Mouse (Mus musculus): Measurements from ENCODE around the gene Olfr374. TPM values are rescaled to one million over a fixed set of nuclear protein-coding genes. Genes with fewer than 3 reads are reported as not detected.

Olfr374 gene
- polyA plus RNA-seq, 1 experiment from 2014 or later: not detected

DNA sequence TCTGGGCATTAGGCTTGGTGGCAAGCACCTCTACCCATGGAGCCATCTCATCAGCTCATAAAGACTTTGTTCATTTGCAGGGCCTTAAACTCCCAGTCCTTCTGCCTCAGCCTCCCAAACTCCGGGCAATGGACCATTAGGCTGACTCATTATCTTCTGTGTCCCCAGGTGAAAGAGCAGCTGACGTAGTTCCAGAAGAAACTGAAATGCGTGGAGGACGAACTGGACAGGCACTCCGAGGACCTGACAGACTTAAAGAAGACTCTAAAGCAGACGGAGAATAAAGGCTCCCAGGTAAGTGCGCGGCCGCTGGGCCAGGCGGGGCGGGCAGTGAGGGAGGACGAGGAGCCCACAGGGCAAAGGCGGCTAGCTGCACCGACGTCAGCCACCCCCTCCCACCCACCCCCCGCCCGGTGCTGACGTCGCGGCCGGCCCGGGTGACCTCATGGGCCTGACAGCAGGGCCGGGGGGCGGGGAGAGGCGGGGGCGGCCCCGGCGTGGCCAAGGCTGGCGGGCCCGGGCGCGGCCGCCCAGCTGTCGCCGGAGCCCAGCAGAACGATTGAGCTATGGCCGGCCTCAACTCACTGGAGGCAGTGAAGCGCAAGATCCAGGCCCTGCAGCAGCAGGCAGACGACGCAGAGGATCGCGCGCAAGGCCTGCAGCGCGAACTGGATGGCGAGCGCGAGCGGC lies 28.1 kb downstream of the Olfr374 start, which contains the start of gene Tpm4:
TSS of gene Tpm4 (plus strand) at position 220 of the 690 bp plus-strand sequence.
- Histone ChIP-seq H3K36me3 (ENCODE audit: control insufficient read depth, insufficient read depth) (peaks cover 16% of the 10 kb centered on the region), H3K9me3 (ENCODE audit: control insufficient read depth) (no peaks in the 10 kb centered on the region), H3K4me3 (ENCODE audit: low read depth, low read length) (peak within 1 kb of the TSS; percentile 88), H3K27ac (ENCODE audit: low read depth, low read length) (peak within 1 kb of the TSS; percentile 96), H3K4me1 (replicated peaks; ENCODE audit: control insufficient read depth, insufficient read depth, low read length) (0 out of 2 replicates have a peak, but pooled peaks cover 3% of the 10 kb centered on the region), H3K27me3 (replicated peaks; ENCODE audit: control insufficient read depth, insufficient read depth, low read length) (no peaks in the 10 kb centered on the region), H3K9ac (ENCODE audit: low read depth, low read length) (peak within 1 kb of the TSS; percentile 89), H3K4me2 (replicated peaks; ENCODE audit: low read depth) (peak within 1 kb of the TSS; percentile 95)
- no peak for TF ChIP-seq CTCF (IDR thresholded peaks at IDR 0.05; ENCODE audit: low read depth)
- ATAC-seq: peak; percentile 80
- under 1% methylated on average over 44 of the region's 49 CpGs for WGBS

- peak overlapping the region; percentile 88 for H3K4me3 ChIP-seq (ENCODE audit: low read depth, low read length)
- peaks cover 23% of the 10 kb centered on the region for H3K36me3 ChIP-seq (ENCODE audit: control insufficient read depth, insufficient read depth)
- H3K4me1 ChIP-seq (replicated peaks; ENCODE audit: control insufficient read depth, insufficient read depth, low read length): 0 out of 2 replicates have a peak, but pooled peaks cover 3% of the 10 kb centered on the region
- WGBS: under 1% methylated on average over 60 of the region's 62 CpGs
- H3K27ac ChIP-seq (ENCODE audit: low read depth, low read length): peak overlapping the region; percentile 96
- no peaks in the 10 kb centered on the region for H3K9me3 ChIP-seq (ENCODE audit: control insufficient read depth)
- no peaks in the 10 kb centered on the region for H3K27me3 ChIP-seq (replicated peaks; ENCODE audit: control insufficient read depth, insufficient read depth, low read length)
- ATAC-seq: peak; percentile 29
- H3K4me2 ChIP-seq (replicated peaks; ENCODE audit: low read depth): peak overlapping the region; percentile 95
- H3K9ac ChIP-seq (ENCODE audit: low read depth, low read length): peak overlapping the region; percentile 89
- TF ChIP-seq CTCF (IDR thresholded peaks at IDR 0.05; ENCODE audit: low read depth): peak; percentile 58
Measured at GRCm38 (mm10) chr8:72135446-72136301, 28.8 kb downstream of the Olfr374 start.

- peak overlapping the region; percentile 88 for H3K4me3 ChIP-seq (ENCODE audit: low read depth, low read length)
- 0 out of 2 replicates have a peak, but pooled peaks cover 3% of the 10 kb centered on the region for H3K4me1 ChIP-seq (replicated peaks; ENCODE audit: control insufficient read depth, insufficient read depth, low read length)
- H3K36me3 ChIP-seq (ENCODE audit: control insufficient read depth, insufficient read depth): peaks cover 30% of the 10 kb centered on the region
- ATAC-seq: peak; percentile 46
- under 1% methylated on average over 18 of the region's 18 CpGs for WGBS
- H3K4me2 ChIP-seq (replicated peaks; ENCODE audit: low read depth): peak overlapping the region; percentile 95
- H3K27me3 ChIP-seq (replicated peaks; ENCODE audit: control insufficient read depth, insufficient read depth, low read length): no peaks in the 10 kb centered on the region
- peak overlapping the region; percentile 89 for H3K9ac ChIP-seq (ENCODE audit: low read depth, low read length)
- TF ChIP-seq CTCF (IDR thresholded peaks at IDR 0.05; ENCODE audit: low read depth): no peak
- H3K9me3 ChIP-seq (ENCODE audit: control insufficient read depth): no peaks in the 10 kb centered on the region
- H3K27ac ChIP-seq (ENCODE audit: low read depth, low read length): peak overlapping the region; percentile 96
Measured at GRCm38 (mm10) chr8:72136302-72136978, 29.6 kb downstream of the Olfr374 start.

GRCm38 (mm10) chr8:72137431-72137830 lies 30.6 kb downstream of the Olfr374 start:
- TF ChIP-seq CTCF (IDR thresholded peaks at IDR 0.05; ENCODE audit: low read depth): no peak
- H3K36me3 ChIP-seq (ENCODE audit: control insufficient read depth, insufficient read depth): peaks cover 40% of the 10 kb centered on the region
- H3K27ac ChIP-seq (ENCODE audit: low read depth, low read length): no peak overlapping the region
- H3K4me1 ChIP-seq (replicated peaks; ENCODE audit: control insufficient read depth, insufficient read depth, low read length): 0 out of 2 replicates have a peak, but pooled peaks cover 3% of the 10 kb centered on the region
- H3K4me3 ChIP-seq (ENCODE audit: low read depth, low read length): 0 out of 2 replicates have a peak overlapping the region, but pooled peaks have one; percentile 88
- no peak overlapping the region for H3K9ac ChIP-seq (ENCODE audit: low read depth, low read length)
- no peak for ATAC-seq
- no peaks in the 10 kb centered on the region for H3K27me3 ChIP-seq (replicated peaks; ENCODE audit: control insufficient read depth, insufficient read depth, low read length)
- WGBS: 87% methylated on average over 2 of the region's 2 CpGs
- H3K9me3 ChIP-seq (ENCODE audit: control insufficient read depth): no peaks in the 10 kb centered on the region
- peak overlapping the region; percentile 95 for H3K4me2 ChIP-seq (replicated peaks; ENCODE audit: low read depth)

- WGBS: 93% methylated on average over 5 of the region's 5 CpGs
- Histone ChIP-seq H3K4me2 (replicated peaks; ENCODE audit: low read depth) (no peak overlapping the region), H3K9me3 (ENCODE audit: control insufficient read depth) (no peaks in the 10 kb centered on the region), H3K4me3 (ENCODE audit: low read depth, low read length) (no peak overlapping the region), H3K36me3 (ENCODE audit: control insufficient read depth, insufficient read depth) (peaks cover 50% of the 10 kb centered on the region), H3K9ac (ENCODE audit: low read depth, low read length) (no peak overlapping the region), H3K27ac (ENCODE audit: low read depth, low read length) (no peak overlapping the region), H3K27me3 (replicated peaks; ENCODE audit: control insufficient read depth, insufficient read depth, low read length) (no peaks in the 10 kb centered on the region), H3K4me1 (replicated peaks; ENCODE audit: control insufficient read depth, insufficient read depth, low read length) (0 out of 2 replicates have a peak, but pooled peaks cover 3% of the 10 kb centered on the region)
- TF ChIP-seq CTCF (IDR thresholded peaks at IDR 0.05; ENCODE audit: low read depth): no peak
- ATAC-seq: no peak
Measured at GRCm38 (mm10) chr8:72138456-72138855, 31.6 kb downstream of the Olfr374 start.

Measured in intestine, postnatal 0 days (tissue).